Mouse (Mus musculus) E14TG2a.4 (cell line): ENCODE results near the gene Slc36a2.

Source experiments
- H3K27me3 ChIP-seq: 2 replicates; pipeline ENCODE4 v1.6.1; 2014; ENCODE audit warnings: low read length, control low read depth; ENCODE audit not compliant: insufficient read depth
- H3K36me3 ChIP-seq: 2 replicates; pipeline ENCODE4 v1.6.1; 2014; ENCODE audit warnings: low read length, control low read depth; ENCODE audit not compliant: insufficient read depth
- H3K4me1 ChIP-seq: replicated peaks from 2 replicates; pipeline ENCODE4 v1.6.1; 2014; ENCODE audit warnings: low read depth, low read length, control low read depth
- H3K4me3 ChIP-seq: replicated peaks from 2 replicates; pipeline ENCODE4 v1.5.1; 2014; ENCODE audit warnings: mild to moderate bottlenecking, low read length
- H3K9me3 ChIP-seq: 2 replicates; pipeline ENCODE4 v1.6.1; 2014; ENCODE audit warnings: low read length, control low read depth
- CTCF ChIP-seq: conservative IDR thresholded peaks from 2 replicates; pipeline ENCODE4 v1.5.1; 2014; ENCODE audit warnings: low read length
- NANOG ChIP-seq: IDR thresholded peaks from 2 replicates; pipeline ENCODE4 v1.6.1; 2014; ENCODE audit warnings: borderline replicate concordance, low read length, mixed read lengths
- POU5F1 ChIP-seq: IDR thresholded peaks from 2 replicates; pipeline ENCODE4 v1.6.1; 2014; ENCODE audit warnings: low read length, borderline replicate concordance

The Slc36a2 gene

DNA sequence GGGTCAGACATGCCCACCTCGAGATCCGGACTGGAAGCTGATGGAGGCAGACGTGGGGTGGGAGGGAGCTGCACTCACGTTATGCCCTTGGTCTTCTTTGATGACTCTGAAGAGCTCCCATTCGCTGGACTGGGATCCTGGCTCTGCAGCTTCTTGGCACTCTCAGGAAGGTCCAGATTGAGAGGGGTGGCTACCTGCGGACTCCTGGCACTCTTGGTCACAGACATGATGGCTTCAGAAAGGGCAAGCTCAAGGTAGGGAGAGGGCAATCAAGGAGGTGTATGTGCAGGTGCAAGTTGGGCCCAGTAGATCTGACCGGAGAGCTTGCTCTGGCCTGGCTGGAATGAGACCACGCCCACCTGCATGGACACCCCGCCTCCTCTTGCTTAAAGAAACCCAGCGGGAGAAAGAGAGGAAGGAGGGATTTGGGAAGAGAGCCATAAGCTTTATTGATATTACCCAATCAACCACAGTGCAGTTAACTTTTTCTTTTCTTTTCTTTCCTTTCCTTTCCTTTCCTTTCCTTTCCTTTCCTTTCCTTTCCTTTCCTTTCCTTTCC lies at the start of gene Slc36a2:
Gene Slc36a2, minus strand, starts transcription at position 345 of the 559 bp plus-strand sequence.
- peaks cover 25% of the 10 kb centered on the region for H3K27me3 ChIP-seq
- TF ChIP-seq POU5F1, result no peak
- no peak for TF ChIP-seq CTCF
- no peak for TF ChIP-seq NANOG
- no peaks in the 10 kb centered on the region for H3K36me3 ChIP-seq
- no peak within 1 kb of the TSS for H3K4me3 ChIP-seq
- H3K4me1 ChIP-seq, result peaks cover 5% of the 10 kb centered on the region
- no peaks in the 10 kb centered on the region for H3K9me3 ChIP-seq

DNA sequence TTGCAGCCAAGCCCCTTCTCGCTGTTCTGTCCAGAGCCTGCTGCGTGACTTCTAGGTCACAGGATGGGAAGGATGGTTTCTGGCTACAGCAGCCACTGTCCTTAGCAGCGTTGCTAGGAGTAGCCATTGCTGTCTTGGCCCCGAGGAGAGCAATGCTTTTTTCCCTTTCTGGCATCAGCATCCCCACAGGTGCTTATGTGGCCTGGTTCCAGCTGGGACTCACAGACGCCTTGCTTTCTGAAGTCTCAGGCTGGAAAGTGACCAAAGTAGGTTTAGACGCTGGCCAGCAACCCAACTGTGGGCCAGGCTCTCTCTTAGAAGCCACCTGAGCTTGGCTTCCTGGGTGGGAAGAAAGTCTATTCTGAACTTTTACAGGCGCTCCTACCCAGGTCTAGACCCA lies 49.4 kb upstream of the Slc36a2 start:
- TF ChIP-seq CTCF (no peak), POU5F1 (no peak), NANOG (no peak)
- Histone ChIP-seq H3K27me3 (no peaks in the 10 kb centered on the region), H3K9me3 (peaks cover 4% of the 10 kb centered on the region), H3K4me1 (peaks cover 8% of the 10 kb centered on the region), H3K36me3 (peaks cover 44% of the 10 kb centered on the region), H3K4me3 (no peak overlapping the region)

DNA sequence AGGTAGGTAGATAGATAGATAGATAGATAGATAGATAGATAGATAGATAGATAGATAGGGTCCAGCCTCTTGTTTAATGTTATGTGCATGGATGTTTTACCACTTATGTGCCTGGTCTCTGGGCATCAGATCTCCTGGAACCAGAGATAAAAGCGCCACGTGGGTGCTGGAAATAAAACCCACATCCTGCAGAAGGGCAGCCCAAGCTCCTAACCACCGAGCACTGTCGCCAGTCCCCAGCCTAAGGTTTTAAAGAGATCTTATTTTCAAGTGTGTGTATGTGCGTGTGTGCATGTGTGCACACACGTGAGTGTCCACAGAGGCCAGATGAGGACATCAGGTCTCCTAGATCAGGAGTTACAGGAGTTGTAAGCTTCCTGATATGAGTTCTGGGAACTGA lies 46.2 kb upstream of the Slc36a2 start:
- no peak for TF ChIP-seq CTCF
- no peak for TF ChIP-seq NANOG
- TF ChIP-seq POU5F1, result no peak
- Histone ChIP-seq H3K36me3 (peaks cover 67% of the 10 kb centered on the region), H3K4me3 (no peak overlapping the region), H3K4me1 (peaks cover 8% of the 10 kb centered on the region), H3K27me3 (no peaks in the 10 kb centered on the region), H3K9me3 (no peaks in the 10 kb centered on the region)

DNA sequence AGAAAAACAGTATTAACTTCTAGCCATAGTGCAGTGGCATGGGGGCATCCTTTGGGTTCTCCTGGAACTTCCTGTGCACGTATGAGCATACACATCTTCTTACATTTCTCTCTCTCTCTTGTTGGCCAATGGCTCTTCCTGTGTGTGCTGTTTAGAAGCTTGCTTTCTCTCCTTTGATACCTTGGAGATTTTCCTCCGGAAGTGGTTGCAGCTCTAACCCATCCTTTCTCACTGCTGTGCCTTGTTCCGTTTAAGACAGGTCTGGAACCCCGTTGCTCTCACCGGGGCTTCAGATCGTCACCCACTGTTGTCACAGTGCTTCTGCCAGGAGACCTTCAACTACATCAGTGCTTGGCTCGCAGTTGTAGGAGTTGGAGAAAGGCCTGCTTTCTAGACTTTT lies 36.4 kb upstream of the Slc36a2 start:
- Histone ChIP-seq H3K9me3 (no peaks in the 10 kb centered on the region), H3K27me3 (no peaks in the 10 kb centered on the region), H3K36me3 (peaks cover 97% of the 10 kb centered on the region), H3K4me1 (no peaks in the 10 kb centered on the region), H3K4me3 (no peak overlapping the region)
- TF ChIP-seq CTCF (no peak), NANOG (no peak), POU5F1 (no peak)

DNA sequence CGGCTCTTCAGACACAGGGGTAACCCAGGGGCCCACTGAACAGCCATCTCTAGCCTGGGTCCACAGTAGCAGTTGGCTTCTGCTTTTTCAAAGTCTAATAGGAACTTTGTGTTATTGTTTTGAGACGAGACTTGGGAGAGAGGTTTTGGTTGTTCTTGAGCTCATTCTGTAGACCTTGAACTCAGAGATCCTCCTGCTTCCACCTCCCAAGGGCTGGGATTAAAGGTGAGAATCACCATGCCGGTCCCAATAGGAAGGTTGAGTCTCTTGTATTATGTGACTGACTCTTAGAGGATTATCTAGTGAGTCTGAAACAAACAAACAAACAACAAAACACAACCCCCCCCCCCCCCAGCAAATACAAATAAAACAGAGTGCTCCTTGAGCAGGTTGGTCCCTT lies 33.6 kb upstream of the Slc36a2 start:
- Histone ChIP-seq H3K4me1 (no peaks in the 10 kb centered on the region; the same call in 1 of the 2 replicates), H3K36me3 (peaks cover 80% of the 10 kb centered on the region), H3K9me3 (no peaks in the 10 kb centered on the region), H3K4me3 (no peak overlapping the region), H3K27me3 (no peaks in the 10 kb centered on the region)
- TF ChIP-seq POU5F1 (no peak), CTCF (no peak), NANOG (no peak)

DNA sequence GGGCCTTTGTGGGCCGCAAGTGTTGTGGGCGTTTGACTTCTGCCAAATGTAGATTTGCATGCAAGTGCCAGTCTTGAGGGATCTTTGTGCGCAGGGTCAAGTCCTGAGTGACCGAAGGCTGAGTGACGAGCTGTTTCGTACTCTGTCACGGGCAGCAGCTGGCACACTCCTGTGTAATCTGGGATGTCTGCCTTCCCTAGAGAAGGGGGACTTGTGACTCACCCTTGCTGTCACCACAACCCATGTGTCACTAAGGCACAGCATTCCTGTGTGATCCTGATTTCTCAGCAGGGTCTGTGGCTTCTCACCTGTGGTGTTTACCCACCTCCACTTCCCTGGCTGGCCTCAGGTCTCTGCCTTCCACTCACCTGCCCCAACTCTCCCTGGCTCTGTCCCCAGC lies 33.0 kb upstream of the Slc36a2 start:
- H3K4me1 ChIP-seq, result no peaks in the 10 kb centered on the region; the same call in 1 of the 2 replicates
- no peaks in the 10 kb centered on the region for H3K27me3 ChIP-seq
- H3K36me3 ChIP-seq, result peaks cover 75% of the 10 kb centered on the region
- 0 out of 2 replicates have a peak, but pooled peaks cover 2% of the 10 kb centered on the region for H3K9me3 ChIP-seq
- TF ChIP-seq POU5F1, result no peak
- no peak overlapping the region for H3K4me3 ChIP-seq

DNA sequence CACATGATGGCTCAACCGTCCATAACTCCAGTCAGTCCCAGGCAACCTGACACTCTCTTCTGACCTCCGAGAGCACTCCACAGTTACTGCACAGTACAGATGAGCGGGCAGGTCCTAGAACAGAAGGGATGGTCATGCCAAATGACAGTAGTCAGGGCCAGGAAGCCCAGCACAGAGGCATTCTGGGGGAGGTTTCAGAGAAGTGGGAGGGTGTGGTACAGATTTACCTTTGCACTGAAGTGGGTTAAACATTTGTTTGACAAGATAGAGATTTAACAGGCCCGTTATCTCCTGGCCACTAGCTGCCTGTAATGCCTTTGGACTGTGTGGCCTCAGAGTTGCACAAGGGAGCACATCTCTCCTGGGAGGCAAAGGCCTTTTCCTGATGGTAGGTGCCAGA lies 32.5 kb upstream of the Slc36a2 start:
- no peaks in the 10 kb centered on the region for H3K27me3 ChIP-seq
- H3K36me3 ChIP-seq, result peaks cover 71% of the 10 kb centered on the region
- no peak overlapping the region for H3K4me3 ChIP-seq
- H3K4me1 ChIP-seq, result peaks cover under 1% of the 10 kb centered on the region
- 0 out of 2 replicates have a peak, but pooled peaks cover 3% of the 10 kb centered on the region for H3K9me3 ChIP-seq
- no peak for TF ChIP-seq POU5F1
- TF ChIP-seq CTCF, result no peak
- TF ChIP-seq NANOG, result no peak

DNA sequence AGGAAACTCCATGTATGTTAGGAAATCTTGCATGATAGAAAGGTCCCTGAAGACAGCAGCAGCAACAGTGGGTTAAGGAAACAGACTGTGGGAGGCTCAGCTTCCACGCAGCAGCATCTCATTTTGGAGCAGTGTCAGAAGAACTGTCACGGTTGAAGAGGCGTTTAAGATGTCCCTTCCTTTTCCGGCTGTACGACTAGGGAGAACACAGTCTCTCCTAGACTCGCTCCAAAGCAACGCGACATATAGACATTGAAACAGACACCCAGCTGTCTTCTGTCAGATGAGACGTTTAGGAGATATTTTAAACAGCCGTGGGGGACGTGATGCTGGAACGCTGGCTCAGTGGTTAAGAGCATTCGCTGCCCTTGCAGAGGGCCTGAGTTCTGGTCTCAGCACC lies 32.0 kb upstream of the Slc36a2 start:
- H3K9me3 ChIP-seq, result 0 out of 2 replicates have a peak, but pooled peaks cover 3% of the 10 kb centered on the region

DNA sequence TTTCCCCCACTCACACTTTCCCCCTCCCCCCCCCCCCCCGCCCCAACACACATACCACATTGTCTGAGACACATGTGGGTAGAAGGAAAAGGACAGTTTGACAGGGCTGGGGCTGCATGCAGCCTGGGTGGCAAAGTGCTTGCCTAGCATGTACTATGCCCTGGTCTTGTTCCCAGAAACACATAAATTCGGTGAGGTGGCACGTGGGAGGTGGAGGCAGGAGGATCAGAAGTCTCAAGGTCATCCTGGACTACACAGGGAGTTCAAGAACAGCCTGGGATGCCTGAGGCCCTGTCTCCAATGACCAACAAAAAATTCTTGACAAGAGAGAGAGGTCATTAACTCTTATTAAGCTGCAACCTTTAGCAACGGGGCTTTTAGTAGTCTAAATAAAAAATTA lies 31.2 kb upstream of the Slc36a2 start:
- no peak for TF ChIP-seq CTCF
- TF ChIP-seq POU5F1, result no peak
- TF ChIP-seq NANOG, result no peak
- no peak overlapping the region for H3K4me3 ChIP-seq
- H3K36me3 ChIP-seq, result peaks cover 57% of the 10 kb centered on the region
- no peaks in the 10 kb centered on the region for H3K27me3 ChIP-seq
- H3K9me3 ChIP-seq, result 0 out of 2 replicates have a peak, but pooled peaks cover 3% of the 10 kb centered on the region
- peaks cover 14% of the 10 kb centered on the region for H3K4me1 ChIP-seq

More for the DNA sequence above, 32.0 kb upstream of the Slc36a2 start:
- Histone ChIP-seq H3K4me1 (peaks cover 6% of the 10 kb centered on the region), H3K27me3 (no peaks in the 10 kb centered on the region), H3K4me3 (no peak overlapping the region), H3K36me3 (peaks cover 65% of the 10 kb centered on the region)
- TF ChIP-seq NANOG, result no peak
- TF ChIP-seq CTCF, result no peak
- no peak for TF ChIP-seq POU5F1
